Mouse (Mus musculus): ENCODE data around the gene Bckdha. TPM values are rescaled to one million over a fixed set of nuclear protein-coding genes. Genes with fewer than 3 reads are reported as not detected.
A peak's percentile ranks its signal among the peaks of the same experiment; 100 is the strongest.

Gene Bckdha
- polyA plus RNA-seq (2015; fragmentation: Nextera tagmentation; extraction: Ambion mirVana) = 45.9 and 50.7 TPM in 2 replicates

DNA sequence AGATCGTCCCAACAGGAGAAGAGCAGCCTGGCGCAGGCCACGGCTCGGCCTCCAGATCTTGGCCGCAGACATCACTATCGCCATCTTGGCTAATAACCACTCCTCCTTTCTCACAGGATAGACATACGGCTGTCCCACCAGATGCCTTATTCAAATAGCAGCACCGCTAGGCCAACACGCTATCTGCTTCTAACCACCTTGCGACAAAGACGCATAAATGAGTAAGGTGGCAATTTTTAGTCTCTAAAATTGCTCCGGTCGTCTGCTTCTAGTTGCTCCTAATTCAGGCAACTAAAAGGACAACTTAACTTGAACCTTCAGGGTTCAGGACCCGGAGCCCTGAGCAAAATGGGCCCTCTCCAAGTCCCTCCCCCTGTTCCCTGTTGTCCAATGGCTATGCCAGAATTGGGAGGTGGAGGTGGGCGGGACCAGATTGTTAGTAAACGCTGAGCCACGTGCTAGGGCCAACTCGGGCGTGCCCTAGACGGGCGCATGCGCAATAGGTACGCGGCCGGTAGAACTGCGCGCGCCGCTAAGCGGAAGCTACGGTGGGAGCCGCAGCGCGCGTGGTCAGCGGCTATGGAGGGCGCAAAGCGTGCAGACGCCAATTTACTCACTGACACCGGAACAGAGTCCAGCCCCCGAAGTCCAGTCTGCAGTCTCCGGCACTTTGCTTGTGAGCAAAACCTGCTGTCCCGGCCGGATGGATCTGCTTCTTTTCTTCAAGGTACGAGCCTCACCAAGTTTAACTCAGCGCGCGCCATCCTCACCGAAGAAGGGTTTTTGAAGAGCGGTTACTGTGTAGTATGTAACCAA, at the start of gene Bckdha, which contains the start of gene Exosc5:
Bckdha (minus strand) TSS at position 325 of the 816 bp plus-strand sequence.
Exosc5 (plus strand) TSS at position 508 of the 816 bp plus-strand sequence.
- no peaks in the 10 kb centered on the region for H3K9me3 ChIP-seq
- peak within 1 kb of the TSS; percentile 69 for H3K27ac ChIP-seq (replicated peaks)
- WGBS = under 1% methylated on average over 50 of the region's 50 CpGs
- peak within 1 kb of the TSS; percentile 58 for H3K4me3 ChIP-seq
- H3K4me1 ChIP-seq (replicated peaks) = peaks cover 36% of the 10 kb centered on the region
- H3K9ac ChIP-seq = peak within 1 kb of the TSS; percentile 73
- peak; percentile 99 for ATAC-seq (ENCODE audit: low read depth)
- peaks cover 11% of the 10 kb centered on the region for H3K36me3 ChIP-seq
- no peaks in the 10 kb centered on the region for H3K27me3 ChIP-seq
- H3K4me2 ChIP-seq = peak within 1 kb of the TSS; percentile 93

DNA sequence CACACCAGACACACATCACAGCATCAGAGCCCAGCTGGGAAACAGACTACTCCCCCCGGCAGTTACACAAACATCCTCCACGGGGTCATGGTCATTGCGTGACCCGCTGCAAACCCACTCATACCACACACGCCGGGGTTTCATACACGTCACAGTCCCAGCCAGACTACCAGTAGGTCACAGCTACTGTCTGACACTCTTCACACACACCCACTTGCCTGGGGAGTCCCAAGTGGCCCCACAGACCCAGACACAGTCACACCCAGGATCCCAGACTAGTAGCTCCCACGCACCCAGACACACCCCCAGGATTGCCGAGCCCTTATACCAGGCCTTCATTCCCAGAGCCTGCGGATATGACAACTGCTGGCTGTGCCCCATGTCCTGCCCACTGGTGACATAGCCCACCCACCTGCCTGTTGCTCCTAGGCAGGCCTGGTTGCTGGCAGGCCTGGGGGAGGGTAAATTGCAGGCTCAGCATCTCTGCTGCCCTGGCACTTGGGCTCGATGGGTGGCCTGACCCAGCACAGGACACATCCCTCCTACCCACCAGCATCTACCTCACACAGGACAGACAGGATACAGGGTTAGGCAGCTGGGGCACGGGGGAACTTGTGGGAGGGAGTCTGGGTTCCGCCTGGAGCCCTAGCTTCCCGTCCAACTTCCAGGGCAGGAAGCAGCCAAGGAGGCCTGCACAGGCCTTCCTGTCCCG, 49.0 kb upstream of the Bckdha start:
- H3K4me1 ChIP-seq (replicated peaks) = peaks cover 49% of the 10 kb centered on the region
- peaks cover 10% of the 10 kb centered on the region for H3K27me3 ChIP-seq
- H3K4me2 ChIP-seq = no peak overlapping the region
- no peaks in the 10 kb centered on the region for H3K9me3 ChIP-seq
- no peak for ATAC-seq (ENCODE audit: low read depth)
- 59% methylated on average over 15 of the region's 15 CpGs for WGBS
- H3K4me3 ChIP-seq = no peak overlapping the region
- H3K9ac ChIP-seq = no peak overlapping the region
- peak overlapping the region; percentile 23; the same call in 1 of the 2 replicates for H3K27ac ChIP-seq (replicated peaks)
- peaks cover 8% of the 10 kb centered on the region for H3K36me3 ChIP-seq

DNA sequence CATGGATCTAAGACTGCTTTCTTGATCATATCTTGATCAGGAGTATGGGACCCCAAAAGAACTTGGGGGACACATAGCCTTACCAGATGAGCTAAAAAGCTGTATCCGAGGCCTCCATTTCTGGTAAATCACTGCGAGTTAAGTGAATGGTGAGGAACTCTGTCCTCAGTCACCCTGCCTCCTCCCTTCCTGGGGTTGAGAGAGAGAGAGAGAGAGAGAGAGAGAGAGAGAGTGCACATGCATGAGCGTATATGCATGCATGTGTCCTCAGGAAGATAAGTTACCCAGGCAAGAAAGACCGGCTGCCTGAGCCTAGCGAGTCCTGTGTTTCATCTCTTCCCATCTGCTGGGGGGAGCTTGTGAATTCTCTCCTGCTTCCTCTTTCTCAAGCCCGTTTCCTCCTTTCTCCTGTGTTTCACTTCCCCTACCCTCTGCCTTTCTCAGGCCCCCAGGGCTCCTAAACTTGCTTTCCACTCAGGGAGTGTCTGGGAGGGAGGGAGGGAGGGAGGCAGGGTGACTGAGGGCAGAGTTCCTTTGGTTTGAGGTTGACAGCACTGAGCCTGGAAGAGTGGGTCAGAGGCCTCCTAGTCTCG, 47.9 kb upstream of the Bckdha start:
- Histone ChIP-seq H3K9me3 (no peaks in the 10 kb centered on the region), H3K36me3 (no peaks in the 10 kb centered on the region), H3K4me3 (no peak overlapping the region), H3K4me2 (no peak overlapping the region), H3K27ac (replicated peaks) (0 out of 2 replicates have a peak overlapping the region, but pooled peaks have one; percentile 13), H3K4me1 (replicated peaks) (peaks cover 40% of the 10 kb centered on the region), H3K27me3 (peaks cover 10% of the 10 kb centered on the region), H3K9ac (no peak overlapping the region)
- ATAC-seq (ENCODE audit: low read depth) = no peak
- WGBS = 54% methylated on average over 7 of the region's 7 CpGs

DNA sequence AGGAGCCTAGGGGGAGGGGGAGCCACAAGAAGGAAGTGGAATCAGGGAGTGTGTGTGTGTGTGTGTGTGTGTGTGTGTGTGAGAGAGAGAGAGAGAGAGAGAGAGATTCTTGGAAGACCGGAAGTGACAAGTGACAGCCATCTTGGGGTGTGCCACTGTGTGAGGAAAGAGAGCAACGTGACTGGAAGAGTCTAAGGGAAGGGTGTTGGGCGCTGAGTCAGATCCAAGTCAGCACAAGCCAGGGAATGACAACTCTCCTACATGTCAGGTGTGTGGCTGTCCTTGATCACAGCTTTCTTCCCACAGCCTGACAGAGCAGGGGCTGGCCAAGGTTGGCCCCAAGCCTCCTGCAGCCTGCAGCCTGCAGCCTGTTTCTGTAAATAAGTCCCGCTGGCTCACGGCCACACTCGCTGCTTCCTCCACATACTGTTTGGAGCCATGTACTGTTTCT, 47.0 kb upstream of the Bckdha start:
- Histone ChIP-seq H3K9ac (no peak overlapping the region), H3K4me1 (replicated peaks) (peaks cover 31% of the 10 kb centered on the region), H3K4me3 (no peak overlapping the region), H3K36me3 (no peaks in the 10 kb centered on the region), H3K9me3 (no peaks in the 10 kb centered on the region), H3K4me2 (no peak overlapping the region; the same call in 1 of the 2 replicates), H3K27me3 (peaks cover 10% of the 10 kb centered on the region), H3K27ac (replicated peaks) (no peak overlapping the region)
- 69% methylated on average over 6 of the region's 6 CpGs for WGBS
- ATAC-seq (ENCODE audit: low read depth) = no peak

DNA sequence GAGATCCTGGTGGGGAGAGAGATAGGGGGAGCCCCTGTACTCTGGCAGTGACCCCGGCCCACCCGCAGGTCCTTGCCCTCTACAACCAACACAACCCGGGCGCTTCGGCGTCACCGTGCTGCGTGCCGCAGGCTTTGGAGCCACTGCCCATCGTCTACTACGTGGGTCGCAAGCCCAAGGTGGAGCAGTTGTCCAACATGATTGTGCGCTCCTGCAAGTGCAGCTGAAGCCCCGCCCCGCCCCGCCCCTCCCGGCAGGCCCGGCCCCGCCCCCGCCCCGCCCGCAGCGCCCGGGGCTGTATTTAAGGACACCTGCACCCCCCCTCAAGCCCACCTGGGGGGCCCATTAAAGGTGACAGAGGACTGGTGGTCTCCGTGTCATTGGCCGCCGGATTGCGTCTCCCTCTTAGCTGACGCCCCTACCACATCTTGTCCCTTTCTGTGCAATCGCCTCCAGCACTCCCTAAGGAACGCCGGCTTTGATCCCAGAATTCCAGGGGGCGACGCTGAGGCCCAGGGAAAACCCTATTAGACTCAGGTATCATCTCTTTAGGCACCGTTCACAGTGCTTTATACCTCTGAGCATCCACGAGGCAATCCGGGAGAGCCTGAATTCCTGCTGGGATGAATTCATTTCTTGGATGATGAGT, 46.1 kb upstream of the Bckdha start:
- peak overlapping the region; percentile 63 for H3K9ac ChIP-seq
- peak overlapping the region; percentile 59 for H3K4me2 ChIP-seq
- peak overlapping the region; percentile 34 for H3K4me3 ChIP-seq
- H3K27me3 ChIP-seq = peaks cover 10% of the 10 kb centered on the region
- peaks cover 22% of the 10 kb centered on the region for H3K4me1 ChIP-seq (replicated peaks)
- H3K9me3 ChIP-seq = no peaks in the 10 kb centered on the region
- 1% methylated on average over 37 of the region's 37 CpGs for WGBS
- peak; percentile 49 for ATAC-seq (ENCODE audit: low read depth)
- no peaks in the 10 kb centered on the region for H3K36me3 ChIP-seq
- no peak overlapping the region for H3K27ac ChIP-seq (replicated peaks)

- peak; percentile 21; the same call in 1 of the 2 replicates for ATAC-seq (ENCODE audit: low read depth)
- H3K4me1 ChIP-seq (replicated peaks) = peaks cover 18% of the 10 kb centered on the region
- no peaks in the 10 kb centered on the region for H3K36me3 ChIP-seq
- 22% methylated on average over 10 of the region's 10 CpGs for WGBS
- H3K9me3 ChIP-seq = no peaks in the 10 kb centered on the region
- peak overlapping the region; percentile 34; the same call in 1 of the 2 replicates for H3K4me3 ChIP-seq
- peak overlapping the region; percentile 59 for H3K4me2 ChIP-seq
- H3K27ac ChIP-seq (replicated peaks) = no peak overlapping the region
- peak overlapping the region; percentile 36; the same call in 1 of the 2 replicates for H3K9ac ChIP-seq
- H3K27me3 ChIP-seq = peaks cover 10% of the 10 kb centered on the region
Observed at GRCm38 (mm10) chr7:25703793-25704494, 45.2 kb upstream of the Bckdha start.

GRCm38 (mm10) chr7:25702350-25702749, 43.6 kb upstream of the Bckdha start:
- Histone ChIP-seq H3K27me3 (peaks cover 10% of the 10 kb centered on the region), H3K4me2 (no peak overlapping the region), H3K36me3 (no peaks in the 10 kb centered on the region), H3K4me1 (replicated peaks) (peaks cover 18% of the 10 kb centered on the region), H3K9ac (no peak overlapping the region), H3K27ac (replicated peaks) (no peak overlapping the region), H3K4me3 (no peak overlapping the region), H3K9me3 (no peaks in the 10 kb centered on the region)
- no peak for ATAC-seq (ENCODE audit: low read depth)
- WGBS = 88% methylated on average over 2 of the region's 2 CpGs

GRCm38 (mm10) chr7:25700732-25701131, 42.0 kb upstream of the Bckdha start:
- H3K9ac ChIP-seq = no peak overlapping the region
- H3K4me1 ChIP-seq (replicated peaks) = peaks cover 18% of the 10 kb centered on the region
- no peak overlapping the region for H3K4me3 ChIP-seq
- 74% methylated on average over 12 of the region's 12 CpGs for WGBS
- peaks cover 10% of the 10 kb centered on the region for H3K27me3 ChIP-seq
- H3K27ac ChIP-seq (replicated peaks) = no peak overlapping the region
- no peak for ATAC-seq (ENCODE audit: low read depth)
- no peak overlapping the region for H3K4me2 ChIP-seq
- no peaks in the 10 kb centered on the region for H3K36me3 ChIP-seq
- no peaks in the 10 kb centered on the region for H3K9me3 ChIP-seq

DNA sequence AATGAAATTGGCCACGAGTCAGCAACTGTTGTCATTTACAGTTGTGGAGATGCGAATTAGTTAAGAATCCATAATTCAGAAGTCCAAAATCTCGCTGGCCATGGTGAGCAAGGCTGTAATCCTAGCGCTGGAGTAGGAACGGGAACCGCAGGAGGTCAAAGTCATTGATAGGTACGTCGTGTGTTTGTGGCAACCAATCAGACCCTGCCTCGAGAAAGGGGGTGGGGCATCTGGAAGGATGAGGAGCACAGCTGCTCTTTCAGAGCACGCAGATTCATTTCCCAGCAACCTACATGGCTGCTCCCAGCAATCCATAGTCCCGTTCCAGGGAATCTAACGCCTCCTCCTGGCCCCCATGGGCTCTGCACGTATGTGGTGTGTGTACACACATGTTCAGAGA, 41.1 kb upstream of the Bckdha start:
- Histone ChIP-seq H3K27ac (replicated peaks) (no peak overlapping the region), H3K9me3 (no peaks in the 10 kb centered on the region), H3K36me3 (no peaks in the 10 kb centered on the region), H3K4me3 (no peak overlapping the region), H3K27me3 (peaks cover 10% of the 10 kb centered on the region), H3K4me1 (replicated peaks) (peaks cover 12% of the 10 kb centered on the region), H3K4me2 (no peak overlapping the region), H3K9ac (no peak overlapping the region)
- no peak for ATAC-seq (ENCODE audit: low read depth)
- 51% methylated on average over 13 of the region's 13 CpGs for WGBS

GRCm38 (mm10) chr7:25694104-25694503, 35.3 kb upstream of the Bckdha start:
- no peak overlapping the region for H3K9ac ChIP-seq
- H3K4me2 ChIP-seq = no peak overlapping the region
- H3K4me1 ChIP-seq (replicated peaks) = peaks cover 6% of the 10 kb centered on the region
- H3K27ac ChIP-seq (replicated peaks) = no peak overlapping the region
- 47% methylated on average over 8 of the region's 8 CpGs for WGBS
- no peak overlapping the region for H3K4me3 ChIP-seq
- H3K36me3 ChIP-seq = no peaks in the 10 kb centered on the region
- H3K9me3 ChIP-seq = no peaks in the 10 kb centered on the region
- no peak for ATAC-seq (ENCODE audit: low read depth)
- peaks cover 31% of the 10 kb centered on the region for H3K27me3 ChIP-seq

DNA sequence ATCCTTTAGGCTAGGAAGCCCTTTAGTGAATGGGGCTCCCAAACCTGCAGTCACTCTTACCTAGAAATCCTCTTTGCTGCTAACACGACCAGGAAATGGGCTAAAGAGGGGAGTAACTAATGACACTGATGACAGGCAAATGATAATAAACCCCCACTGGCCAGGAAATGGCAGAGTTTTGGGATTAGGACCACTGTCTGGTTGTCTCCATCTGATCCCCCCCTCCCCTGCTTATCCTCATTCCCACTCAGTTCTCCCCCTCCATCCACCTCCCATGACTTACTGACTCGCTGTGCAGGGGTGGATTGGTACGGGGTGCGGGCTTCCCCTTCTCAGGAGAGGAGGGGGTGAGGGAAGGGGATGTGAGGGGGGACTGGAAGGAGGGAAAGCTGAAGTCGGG, 31.3 kb upstream of the Bckdha start:
- H3K27ac ChIP-seq (replicated peaks) = no peak overlapping the region
- ATAC-seq (ENCODE audit: low read depth) = no peak
- no peak overlapping the region for H3K9ac ChIP-seq
- 42% methylated on average over 5 of the region's 5 CpGs for WGBS
- peaks cover 41% of the 10 kb centered on the region for H3K4me1 ChIP-seq (replicated peaks)
- H3K4me3 ChIP-seq = peak overlapping the region; percentile 44; the same call in 1 of the 2 replicates
- peak overlapping the region; percentile 59 for H3K4me2 ChIP-seq
- H3K27me3 ChIP-seq = peaks cover 72% of the 10 kb centered on the region
- H3K9me3 ChIP-seq = no peaks in the 10 kb centered on the region
- no peaks in the 10 kb centered on the region for H3K36me3 ChIP-seq
